Mouse (Mus musculus) spleen, adult 2 months (tissue): ENCODE results near the gene Ndc80. TPM values are rescaled to one million over a fixed set of nuclear protein-coding genes. Genes with fewer than 3 reads are reported as not detected.
A peak's percentile ranks its signal among the peaks of the same experiment; 100 is the strongest.
"Not testable (repeated sequence)": the region's sequence is repeated elsewhere in the genome, so short reads cannot be mapped to it uniquely, and the experiment has no call there.

ENCODE experiments used
- DNase-seq, 2 experiments: peaks; one replicate each; pipeline versions ENCODE4 v3.0.0 to v3.0.0-alpha.2; 2012 to 2021; ENCODE audit warnings: low spot score in 2 of 2, low read depth in 1 of 2
- H3K27ac ChIP-seq: fragments of 200-500 bp; 2 replicates; pipeline ENCODE4 v1.5.1; 2012; ENCODE audit warnings: low read length, inconsistent platforms; ENCODE audit not compliant: insufficient read depth
- H3K27me3 ChIP-seq: fragments of 200-500 bp; 2 replicates; pipeline ENCODE4 v1.6.1; 2012; ENCODE audit warnings: mild to moderate bottlenecking, moderate library complexity, low read length, inconsistent platforms; ENCODE audit not compliant: control insufficient read depth, insufficient read depth
- H3K36me3 ChIP-seq: fragments of 200-500 bp; 2 replicates; pipeline ENCODE4 v1.6.1; 2012; ENCODE audit warnings: mild to moderate bottlenecking, low read length, inconsistent platforms; ENCODE audit not compliant: control insufficient read depth, insufficient read depth
- H3K4me1 ChIP-seq: fragments of 200-500 bp; 2 replicates; pipeline ENCODE4 v1.6.1; 2011; ENCODE audit warnings: inconsistent platforms; ENCODE audit not compliant: control insufficient read depth, insufficient read depth, insufficient read length
- H3K4me3 ChIP-seq: fragments of 200-500 bp; 2 replicates; pipeline ENCODE4 v1.5.1; 2011; ENCODE audit warnings: mild to moderate bottlenecking, inconsistent platforms; ENCODE audit not compliant: insufficient read depth, insufficient read length; ENCODE audit errors: extremely low read depth
- CTCF ChIP-seq: fragments of 200-500 bp; IDR thresholded peaks from 2 replicates; pipeline ENCODE4 v1.5.1; 2011; ENCODE audit warnings: mild to moderate bottlenecking, inconsistent platforms; ENCODE audit not compliant: insufficient read depth, insufficient read length, insufficient replicate concordance; ENCODE audit errors: extremely low read depth
- POLR2A ChIP-seq: fragments of 200-500 bp; IDR thresholded peaks from 2 replicates; pipeline ENCODE4 v1.6.1; 2011; ENCODE audit warnings: low read depth, low read length, inconsistent platforms
- WGBS: fragments of 180-500 bp; shearing (Covaris S2); methylation state at CpG from one replicate; pipeline ENCODE4 v1.1.7; 2018; 5-methylcytosine and 5-hydroxymethylcytosine counted together
- polyA plus RNA-seq: library from polyadenylated mRNA; depleted of rRNA; stranded (reverse); fragments of >200 nt; gene quantifications from 2 replicates; pipeline ENCODE4 v1.2.3, GENCODE M21; 2012

Ndc80 gene
- polyA plus RNA-seq, 1 experiment = 0.48 TPM

DNA sequence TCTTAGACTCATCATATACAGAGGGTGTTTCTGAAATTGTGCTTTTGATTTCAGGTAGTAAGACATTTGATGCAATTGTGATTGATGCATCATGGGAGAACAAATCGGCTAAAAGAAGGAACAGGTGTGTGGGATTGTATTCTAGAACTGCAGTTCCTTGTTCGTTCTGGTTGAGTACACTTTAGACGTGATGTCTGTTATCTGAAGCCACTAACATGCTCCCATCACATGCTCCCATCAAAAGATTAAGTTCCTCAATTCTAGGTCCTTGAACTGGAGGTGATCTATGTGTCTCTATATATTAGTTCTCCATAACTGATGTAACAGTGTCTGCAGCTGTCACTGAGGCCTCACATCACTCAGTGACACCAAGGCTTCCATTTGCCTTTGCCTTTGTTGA is 10.5 kb upstream of the Ndc80 start:
- no peak for TF ChIP-seq CTCF
- no peak for TF ChIP-seq POLR2A
- H3K4me3 ChIP-seq = no peak overlapping the region
- no peaks in the 10 kb centered on the region for H3K36me3 ChIP-seq
- no peaks in the 10 kb centered on the region for H3K4me1 ChIP-seq
- no peaks in the 10 kb centered on the region for H3K27me3 ChIP-seq
- no peak overlapping the region for H3K27ac ChIP-seq
- WGBS = 57% methylated on average over 3 of the region's 3 CpGs
- DNase-seq = no peak

DNA sequence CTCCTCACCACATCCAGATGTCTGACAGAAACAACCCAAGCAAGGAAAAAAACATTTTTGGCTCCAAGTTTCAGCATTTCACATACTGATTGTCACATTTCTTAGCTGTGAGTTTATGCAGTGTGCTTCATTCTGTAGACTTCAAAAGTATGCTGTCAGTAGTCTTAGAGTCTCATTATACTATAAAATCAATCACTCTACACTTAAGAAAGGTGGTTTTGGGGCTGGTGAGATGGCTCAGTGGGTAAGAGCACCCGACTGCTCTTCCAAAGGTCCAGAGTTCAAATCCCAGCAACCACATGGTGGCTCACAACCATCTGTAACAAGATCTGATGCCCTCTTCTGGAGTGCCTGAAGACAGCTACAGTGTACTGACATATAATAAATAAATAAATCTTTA is 8.9 kb upstream of the Ndc80 start:
- not testable (repeated sequence) for H3K27me3 ChIP-seq, H3K4me3 ChIP-seq, H3K27ac ChIP-seq, DNase-seq, H3K36me3 ChIP-seq, H3K4me1 ChIP-seq
- 79% methylated on average over 1 of the region's 1 CpGs for WGBS

DNA sequence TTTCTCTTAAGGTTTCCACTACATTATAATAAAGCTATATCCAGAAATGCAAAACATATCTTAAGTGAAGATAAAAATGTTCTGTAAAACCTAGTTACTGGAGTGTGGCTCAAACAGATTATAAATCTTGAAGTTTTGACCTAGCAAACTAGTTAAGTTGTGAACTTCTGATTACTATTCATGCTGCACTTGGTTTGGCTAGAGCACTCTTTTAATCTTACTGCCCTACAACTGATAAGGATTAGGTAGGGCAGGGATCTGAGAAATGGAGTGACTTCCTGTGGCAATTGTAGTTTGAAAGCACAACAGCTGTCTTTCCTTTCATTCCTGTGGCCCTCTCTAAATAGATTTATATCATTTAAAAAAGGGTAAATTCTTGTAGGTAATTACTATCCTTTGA is 1.4 kb upstream of the Ndc80 start:
- Histone ChIP-seq H3K4me3 (no peak overlapping the region), H3K36me3 (peaks cover 1% of the 10 kb centered on the region; the same call in 1 of the 2 replicates), H3K27ac (no peak overlapping the region), H3K27me3 (no peaks in the 10 kb centered on the region), H3K4me1 (no peaks in the 10 kb centered on the region; the same call in 1 of the 2 replicates)
- TF ChIP-seq POLR2A = no peak
- TF ChIP-seq CTCF = no peak
- no peak for DNase-seq

DNA sequence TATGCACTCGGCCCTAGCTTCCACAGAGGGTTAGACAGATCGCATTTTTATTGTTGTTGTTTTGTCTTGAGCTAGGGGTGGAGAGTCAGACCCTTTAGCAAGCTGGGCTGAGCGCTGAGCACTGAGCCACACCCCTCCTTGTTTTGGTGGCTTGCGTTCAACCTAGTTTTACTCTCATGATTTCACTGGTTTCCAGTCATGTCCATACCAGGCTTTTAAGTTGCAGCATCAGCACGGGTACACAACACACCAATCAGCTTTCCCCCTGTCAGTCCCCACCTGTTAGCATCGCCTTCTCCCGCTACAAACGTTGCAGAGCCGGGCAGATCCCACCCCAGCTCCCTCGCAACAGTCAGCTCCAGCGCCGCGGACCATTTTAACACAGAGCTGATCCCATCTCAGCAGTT is 352 bp downstream of the Ndc80 start:
- no peaks in the 10 kb centered on the region; the same call in 1 of the 2 replicates for H3K4me1 ChIP-seq
- 1% methylated on average over 13 of the region's 13 CpGs for WGBS
- peaks cover 1% of the 10 kb centered on the region; the same call in 1 of the 2 replicates for H3K36me3 ChIP-seq
- peak overlapping the region; percentile 36 for H3K27ac ChIP-seq
- no peaks in the 10 kb centered on the region for H3K27me3 ChIP-seq
- no peak for TF ChIP-seq POLR2A
- TF ChIP-seq CTCF = no peak
- DNase-seq = no peak
- H3K4me3 ChIP-seq = peak overlapping the region; percentile 79

DNA sequence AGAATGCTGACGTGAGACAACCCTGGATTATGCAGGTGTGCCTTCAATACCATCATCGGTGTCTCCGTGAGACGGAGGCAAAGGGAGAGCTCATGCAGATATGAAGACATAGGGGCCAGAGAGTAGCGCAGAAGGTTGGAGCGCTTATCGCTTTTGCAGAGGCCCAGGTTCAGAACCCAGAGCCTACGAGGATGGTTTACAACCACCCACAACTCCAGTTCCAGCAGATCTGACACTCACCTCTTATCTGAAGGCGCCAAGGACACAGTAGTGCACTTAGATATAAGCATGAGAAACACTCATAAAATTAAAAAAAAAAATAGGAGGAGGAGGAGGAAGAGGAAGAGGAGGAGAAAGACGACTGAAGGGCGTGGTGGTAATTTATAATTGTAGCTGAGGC is 16.4 kb downstream of the Ndc80 start:
- no peak overlapping the region for H3K4me3 ChIP-seq
- H3K4me1 ChIP-seq = no peaks in the 10 kb centered on the region
- 86% methylated on average over 11 of the region's 11 CpGs for WGBS
- DNase-seq = no peak
- H3K27ac ChIP-seq = no peak overlapping the region
- TF ChIP-seq POLR2A (no peak), CTCF (no peak)
- H3K36me3 ChIP-seq = peaks cover 10% of the 10 kb centered on the region
- no peaks in the 10 kb centered on the region for H3K27me3 ChIP-seq

DNA sequence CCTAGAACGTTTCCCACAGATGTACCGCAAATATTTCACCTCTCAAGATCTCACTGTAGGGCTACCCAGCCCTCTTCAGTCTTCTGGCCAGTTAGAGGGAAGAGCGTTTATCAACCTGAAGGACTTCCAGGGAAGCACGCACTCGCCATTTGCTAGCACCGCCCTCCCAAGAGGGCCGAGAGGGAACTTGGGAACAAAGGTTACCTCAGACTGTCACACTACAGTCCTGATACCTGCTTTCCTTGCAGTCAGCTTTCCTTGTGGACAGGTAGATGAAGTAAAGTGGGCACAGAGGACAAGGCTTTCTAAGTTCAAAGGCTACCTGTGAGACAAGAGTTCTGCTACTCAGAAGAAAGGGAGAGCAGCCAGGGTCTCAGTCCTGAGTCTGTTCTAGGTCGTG is 19.8 kb downstream of the Ndc80 start:
- WGBS = 95% methylated on average over 8 of the region's 8 CpGs
- H3K4me3 ChIP-seq = no peak overlapping the region
- no peaks in the 10 kb centered on the region for H3K27me3 ChIP-seq
- TF ChIP-seq CTCF = no peak
- TF ChIP-seq POLR2A = no peak
- DNase-seq = no peak
- peaks cover 12% of the 10 kb centered on the region for H3K36me3 ChIP-seq
- no peak overlapping the region for H3K27ac ChIP-seq
- no peaks in the 10 kb centered on the region; the same call in 1 of the 2 replicates for H3K4me1 ChIP-seq

DNA sequence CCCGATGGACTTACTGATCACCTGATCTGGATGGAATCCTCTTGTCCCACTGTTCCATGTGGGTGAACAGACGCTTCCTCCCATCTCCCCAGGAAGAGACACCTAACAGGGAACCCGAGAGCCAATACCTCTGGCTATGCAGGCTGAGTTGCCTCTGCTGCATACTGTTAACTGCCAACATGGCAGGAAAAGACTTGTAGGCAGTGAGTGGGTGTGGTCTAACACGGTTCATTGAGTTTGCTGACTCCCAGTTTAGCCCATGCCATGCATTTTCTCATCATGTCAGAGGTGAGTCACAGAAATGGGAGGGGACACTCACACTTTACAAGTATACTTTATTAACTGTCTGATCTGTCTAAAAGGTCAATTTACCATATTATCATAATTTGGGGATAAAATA is 30.9 kb downstream of the Ndc80 start:
- no peak for DNase-seq
- no peak overlapping the region for H3K27ac ChIP-seq
- no peaks in the 10 kb centered on the region for H3K27me3 ChIP-seq
- TF ChIP-seq CTCF (no peak), POLR2A (no peak)
- H3K4me3 ChIP-seq = no peak overlapping the region
- no peaks in the 10 kb centered on the region for H3K4me1 ChIP-seq
- WGBS = 83% methylated on average over 4 of the region's 4 CpGs
- H3K36me3 ChIP-seq = peaks cover 2% of the 10 kb centered on the region
